Mouse (Mus musculus): ENCODE measurements around the gene Irak2. TPM values are rescaled to one million over a fixed set of nuclear protein-coding genes. Genes with fewer than 3 reads are reported as not detected.
"Not testable (repeated sequence)": the region's sequence is repeated elsewhere in the genome, so short reads cannot be mapped to it uniquely, and the experiment has no call there.

The Irak2 gene
- polyA plus RNA-seq, 1 experiment from 2014 or later: 3.6 TPM

DNA sequence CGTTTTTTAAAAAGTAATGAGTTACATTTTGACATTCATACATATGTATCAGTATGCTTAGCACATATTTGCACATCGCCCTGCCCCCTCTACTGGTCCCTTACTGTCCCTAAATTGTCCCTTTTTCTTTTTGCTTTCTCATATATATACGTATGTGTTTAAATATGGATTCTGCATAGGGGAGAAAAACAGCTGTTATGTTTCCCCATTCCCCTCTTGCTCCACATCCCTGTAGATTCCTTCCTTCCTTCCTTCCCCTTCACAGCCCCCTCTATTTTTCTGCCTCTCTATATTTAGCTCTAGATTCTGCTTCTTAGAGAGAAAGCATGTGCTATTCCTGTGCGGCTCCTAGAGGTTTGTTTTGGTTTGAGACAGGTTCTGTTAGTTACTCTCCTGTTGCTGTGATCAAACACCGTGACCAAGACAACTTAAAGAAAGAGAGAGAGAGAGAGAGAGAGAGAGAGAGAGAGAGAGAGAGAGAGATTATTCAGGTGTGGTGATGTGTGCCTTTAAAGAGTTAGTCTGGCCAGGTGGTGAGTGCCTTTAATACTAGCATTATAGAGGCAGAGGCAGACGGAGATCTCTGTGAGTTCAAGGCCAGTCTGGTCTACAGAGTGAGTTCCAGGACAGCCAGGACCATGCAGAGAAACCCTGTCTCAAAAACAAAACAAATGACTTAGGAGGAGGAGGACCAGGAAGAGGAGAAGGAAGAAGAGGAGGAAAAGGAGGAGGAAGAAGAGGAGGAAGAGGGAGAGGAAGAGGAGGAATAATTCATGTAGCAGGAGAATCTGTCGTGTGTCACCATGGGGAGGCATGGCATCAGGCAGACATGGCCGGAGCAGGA, 21.6 kb downstream of the Irak2 start:
- Histone ChIP-seq H3K27me3 (no peaks in the 10 kb centered on the region), H3K9me3 (no peaks in the 10 kb centered on the region), H3K36me3 (no peaks in the 10 kb centered on the region), H3K4me1 (replicated peaks) (no peaks in the 10 kb centered on the region), H3K9ac (no peak overlapping the region), H3K27ac (replicated peaks) (no peak overlapping the region), H3K4me3 (no peak overlapping the region), H3K4me2 (no peak overlapping the region)
- no peak for ATAC-seq (ENCODE audit: low FRiP score, low read depth)
- WGBS: 77% methylated on average over 8 of the region's 8 CpGs

DNA sequence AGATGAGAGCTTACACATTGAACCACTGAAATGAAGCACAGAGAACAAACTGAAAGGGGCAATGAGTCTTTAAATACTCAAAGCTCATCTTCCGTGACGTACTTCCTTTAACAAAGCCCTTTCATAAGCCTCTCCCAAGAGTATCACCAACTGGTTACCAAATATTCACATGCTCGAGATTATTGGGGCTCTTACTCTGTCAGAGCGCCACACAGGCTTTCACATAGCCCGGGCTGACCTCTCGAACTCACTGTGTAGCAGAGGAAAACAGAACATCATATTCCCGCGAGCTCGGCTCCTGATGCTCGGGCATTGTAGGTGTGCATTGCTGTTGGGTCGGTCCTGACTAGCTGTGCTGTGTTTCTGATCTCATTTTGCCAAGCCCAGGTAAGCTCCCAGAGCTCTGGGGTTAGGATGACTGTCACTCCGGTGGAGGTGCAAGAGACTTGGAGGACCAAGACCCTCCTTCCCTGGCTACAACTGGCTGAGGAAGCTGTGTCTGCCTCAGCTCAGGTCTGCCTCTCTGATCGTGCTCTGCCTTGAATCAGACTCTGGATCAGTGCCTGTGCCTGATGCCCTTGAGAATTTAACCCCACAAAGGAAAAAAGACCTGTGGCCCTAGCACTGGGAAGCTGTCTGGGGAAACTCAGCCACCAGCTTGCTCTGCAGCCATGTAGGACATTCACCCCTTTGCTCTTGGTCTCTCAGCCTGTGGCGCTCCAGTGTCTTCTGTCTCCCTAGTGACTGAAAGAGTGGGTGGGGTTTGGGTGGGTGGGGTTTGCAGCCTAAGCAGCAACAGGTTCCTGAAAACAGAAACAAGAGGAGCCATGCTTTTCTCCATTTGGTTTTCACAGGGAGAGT, 22.5 kb downstream of the Irak2 start:
- no peak for ATAC-seq (ENCODE audit: low FRiP score, low read depth)
- H3K4me1 ChIP-seq (replicated peaks): no peaks in the 10 kb centered on the region
- WGBS: 72% methylated on average over 14 of the region's 14 CpGs
- no peaks in the 10 kb centered on the region for H3K36me3 ChIP-seq
- no peaks in the 10 kb centered on the region for H3K9me3 ChIP-seq
- no peak overlapping the region for H3K4me2 ChIP-seq
- no peak overlapping the region for H3K27ac ChIP-seq (replicated peaks)
- no peak overlapping the region for H3K9ac ChIP-seq
- no peaks in the 10 kb centered on the region for H3K27me3 ChIP-seq
- H3K4me3 ChIP-seq: no peak overlapping the region

DNA sequence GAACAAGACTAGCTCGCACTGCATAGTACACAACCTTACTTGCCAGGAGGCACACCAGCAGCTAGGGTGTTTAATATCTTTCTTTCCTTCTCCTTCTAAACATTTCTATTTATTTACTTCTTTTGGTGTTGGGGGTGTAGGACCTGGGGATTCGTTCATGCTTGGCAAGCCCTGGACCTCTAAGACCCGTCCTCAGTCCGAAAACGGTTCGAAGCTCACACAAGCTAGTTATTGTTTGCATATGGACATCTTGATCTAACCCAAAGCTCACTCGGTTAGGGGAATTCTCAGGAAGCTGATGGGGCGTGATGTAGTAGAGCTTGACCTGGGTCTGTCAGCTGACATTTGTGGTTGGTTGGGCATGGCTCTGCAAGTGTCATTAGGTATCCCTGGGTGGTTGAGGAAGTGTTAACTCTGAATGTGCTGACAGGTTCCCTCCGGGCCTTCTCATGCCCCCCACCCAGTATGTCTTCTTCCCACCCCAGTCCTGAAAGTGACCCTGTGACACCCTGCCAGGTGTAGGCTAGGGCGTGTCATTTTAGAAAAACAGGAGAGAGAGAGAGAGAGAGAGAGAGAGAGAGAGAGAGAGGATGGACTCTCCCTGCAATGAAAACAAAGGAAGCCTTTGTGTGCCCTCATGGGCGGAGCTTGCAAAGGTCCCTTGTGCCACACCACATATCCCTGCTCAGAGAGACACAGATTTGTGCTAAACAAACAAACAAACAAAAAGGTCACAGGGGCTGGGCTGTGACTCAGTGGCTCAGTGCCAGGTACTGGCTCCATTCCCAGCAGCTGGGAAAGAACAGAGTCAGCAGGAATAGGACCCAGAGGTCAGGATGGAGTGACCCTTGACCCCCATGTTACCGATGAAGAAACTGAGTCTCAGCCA, 23.3 kb downstream of the Irak2 start:
- Histone ChIP-seq H3K9me3 (no peaks in the 10 kb centered on the region), H3K4me1 (replicated peaks) (no peaks in the 10 kb centered on the region), H3K4me2 (no peak overlapping the region), H3K27ac (replicated peaks) (no peak overlapping the region), H3K4me3 (no peak overlapping the region), H3K27me3 (no peaks in the 10 kb centered on the region), H3K36me3 (no peaks in the 10 kb centered on the region), H3K9ac (no peak overlapping the region)
- WGBS: 64% methylated on average over 12 of the region's 12 CpGs
- no peak for ATAC-seq (ENCODE audit: low FRiP score, low read depth)

DNA sequence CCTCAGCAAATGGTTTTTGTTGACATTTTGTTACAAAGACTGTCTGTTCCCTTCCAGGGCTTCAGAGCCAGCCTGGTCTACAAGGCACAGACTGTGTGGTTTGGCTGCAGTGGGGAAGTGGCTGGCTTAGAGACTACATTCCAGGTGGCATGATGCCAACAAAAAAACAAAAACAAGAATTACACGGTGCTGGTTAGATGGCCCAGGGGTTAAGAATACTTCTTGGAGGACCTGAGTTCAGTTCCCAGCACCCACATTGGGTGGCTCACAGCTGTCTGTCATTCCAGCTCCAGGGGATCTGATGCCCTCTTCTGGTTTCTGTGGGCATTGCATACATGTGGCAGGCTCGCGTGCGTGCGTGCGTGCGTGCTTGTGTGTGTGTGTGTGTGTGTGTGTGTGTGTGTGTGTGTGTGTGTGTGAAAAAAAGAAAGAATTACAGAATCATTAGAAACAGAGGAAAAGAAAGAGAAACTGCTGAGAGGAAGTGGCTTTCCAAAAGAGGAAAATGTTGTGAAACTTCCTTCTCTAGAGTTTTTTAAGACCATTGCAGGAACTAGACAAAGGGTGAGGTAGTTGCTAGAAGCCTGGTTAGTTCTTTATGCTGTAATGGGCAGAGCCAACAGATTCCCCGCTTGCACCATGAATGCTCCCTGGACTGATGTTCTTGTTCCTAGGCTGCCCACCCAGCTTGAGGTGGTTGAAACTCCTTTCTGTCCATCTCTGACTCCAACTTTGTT, 24.9 kb downstream of the Irak2 start:
- no peaks in the 10 kb centered on the region for H3K4me1 ChIP-seq (replicated peaks)
- H3K27me3 ChIP-seq: no peaks in the 10 kb centered on the region
- no peak overlapping the region for H3K9ac ChIP-seq
- 92% methylated on average over 8 of the region's 8 CpGs for WGBS
- H3K9me3 ChIP-seq: no peaks in the 10 kb centered on the region
- no peaks in the 10 kb centered on the region for H3K36me3 ChIP-seq
- H3K27ac ChIP-seq (replicated peaks): no peak overlapping the region
- H3K4me3 ChIP-seq: no peak overlapping the region
- no peak for ATAC-seq (ENCODE audit: low FRiP score, low read depth)
- H3K4me2 ChIP-seq: no peak overlapping the region

DNA sequence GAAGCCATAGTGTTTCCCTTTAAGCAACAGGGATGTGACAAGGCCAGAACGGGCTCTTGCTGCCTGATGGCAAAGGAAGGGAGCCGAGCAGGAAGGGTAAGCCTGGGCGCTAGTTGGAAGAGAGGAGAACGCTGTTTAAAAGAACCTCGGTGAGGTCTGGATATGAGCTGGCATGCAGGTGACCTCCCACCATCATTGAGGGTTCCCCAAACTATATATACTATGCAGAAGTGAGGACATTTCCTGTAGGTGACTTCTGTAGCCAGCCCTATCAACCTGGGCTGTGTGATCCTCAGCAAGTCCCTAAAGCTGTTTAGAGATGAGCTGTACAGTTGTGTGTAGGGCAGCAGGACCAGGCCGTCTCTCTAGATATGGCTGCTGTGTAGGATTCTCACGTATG, 26.0 kb downstream of the Irak2 start:
- no peak overlapping the region for H3K27ac ChIP-seq (replicated peaks)
- no peaks in the 10 kb centered on the region; the same call in 1 of the 2 replicates for H3K4me1 ChIP-seq (replicated peaks)
- H3K4me2 ChIP-seq: no peak overlapping the region
- no peak overlapping the region for H3K4me3 ChIP-seq
- ATAC-seq (ENCODE audit: low FRiP score, low read depth): no peak
- no peaks in the 10 kb centered on the region for H3K27me3 ChIP-seq
- no peaks in the 10 kb centered on the region for H3K36me3 ChIP-seq
- H3K9ac ChIP-seq: no peak overlapping the region
- WGBS: 97% methylated on average over 7 of the region's 7 CpGs
- no peaks in the 10 kb centered on the region for H3K9me3 ChIP-seq

DNA sequence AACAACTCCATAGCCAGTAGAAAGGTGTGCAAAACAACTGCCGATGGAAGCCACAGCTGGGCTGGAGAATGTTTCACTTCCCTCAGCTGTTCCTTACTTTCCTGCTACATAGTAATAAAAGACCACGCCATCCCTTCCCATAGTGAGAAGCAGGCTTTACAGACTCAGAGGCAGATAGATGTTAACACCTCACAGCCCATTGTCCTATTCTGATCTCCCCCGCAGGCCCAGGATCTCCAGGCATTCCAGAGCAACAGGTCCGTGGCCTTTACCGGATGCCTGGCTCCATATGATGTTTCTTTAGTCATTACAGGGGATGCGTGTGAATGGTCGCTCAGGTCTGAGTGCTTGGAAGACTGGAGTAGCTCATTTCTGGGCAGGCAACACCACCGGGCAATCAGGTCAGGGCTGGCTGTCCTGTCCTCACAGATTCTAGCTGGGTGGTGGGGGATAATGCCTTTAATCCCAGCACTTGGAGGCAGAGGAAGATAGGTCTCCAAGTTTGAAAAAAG, 29.4 kb downstream of the Irak2 start:
- no peaks in the 10 kb centered on the region; the same call in 1 of the 2 replicates for H3K4me1 ChIP-seq (replicated peaks)
- H3K27ac ChIP-seq (replicated peaks): no peak overlapping the region
- no peak overlapping the region for H3K4me3 ChIP-seq
- no peak overlapping the region for H3K9ac ChIP-seq
- no peaks in the 10 kb centered on the region for H3K36me3 ChIP-seq
- no peaks in the 10 kb centered on the region for H3K27me3 ChIP-seq
- no peaks in the 10 kb centered on the region for H3K9me3 ChIP-seq
- no peak for ATAC-seq (ENCODE audit: low FRiP score, low read depth)
- H3K4me2 ChIP-seq: no peak overlapping the region
- 74% methylated on average over 8 of the region's 8 CpGs for WGBS

DNA sequence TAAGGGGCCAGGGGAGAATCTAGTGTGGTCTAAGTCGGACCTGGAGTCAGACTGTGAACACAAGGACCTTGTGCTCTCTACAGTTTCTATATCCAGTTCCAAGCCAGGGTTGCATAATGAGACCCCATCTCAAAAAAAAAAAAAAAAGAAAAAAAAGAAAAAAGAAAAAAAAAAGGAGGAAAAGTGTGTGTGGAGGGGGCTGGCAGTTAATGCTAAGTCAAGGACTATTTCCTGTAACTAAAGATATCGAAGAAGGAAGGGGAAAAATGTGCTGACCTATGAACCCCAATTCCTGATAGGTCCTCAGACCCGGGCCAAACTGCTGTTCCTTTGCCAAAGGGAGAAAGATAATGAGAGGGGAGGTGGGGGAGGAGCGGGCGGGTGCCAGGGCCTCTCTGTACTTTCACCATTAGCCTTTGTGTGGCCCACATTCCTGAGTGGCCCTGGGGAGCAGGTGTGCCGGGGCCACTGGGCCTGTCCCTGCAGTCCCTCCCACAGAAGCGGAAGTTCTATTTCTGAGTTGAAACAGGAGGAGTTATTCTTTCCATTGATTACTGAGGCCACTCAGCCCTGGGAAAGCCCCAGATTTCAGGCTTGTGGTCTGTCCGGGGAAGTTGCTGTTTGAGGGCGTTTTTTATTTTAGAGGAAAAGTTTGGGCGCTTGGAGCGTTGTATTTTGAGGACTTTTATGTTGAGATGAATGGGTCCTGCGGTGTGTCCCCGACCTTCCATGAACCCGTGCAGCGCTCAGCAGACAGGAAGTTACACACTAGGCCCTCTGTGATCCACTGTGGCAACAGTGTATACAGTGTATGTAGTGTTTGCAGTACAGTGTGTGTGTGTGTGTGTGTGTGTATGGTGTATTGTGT, 30.3 kb downstream of the Irak2 start:
- 43% methylated on average over 15 of the region's 15 CpGs for WGBS
- Histone ChIP-seq H3K27me3 (no peaks in the 10 kb centered on the region), H3K4me3 (no peak overlapping the region), H3K27ac (replicated peaks) (no peak overlapping the region), H3K36me3 (no peaks in the 10 kb centered on the region), H3K9me3 (no peaks in the 10 kb centered on the region), H3K9ac (no peak overlapping the region), H3K4me2 (no peak overlapping the region), H3K4me1 (replicated peaks) (no peaks in the 10 kb centered on the region; the same call in 1 of the 2 replicates)
- no peak for ATAC-seq (ENCODE audit: low FRiP score, low read depth)

DNA sequence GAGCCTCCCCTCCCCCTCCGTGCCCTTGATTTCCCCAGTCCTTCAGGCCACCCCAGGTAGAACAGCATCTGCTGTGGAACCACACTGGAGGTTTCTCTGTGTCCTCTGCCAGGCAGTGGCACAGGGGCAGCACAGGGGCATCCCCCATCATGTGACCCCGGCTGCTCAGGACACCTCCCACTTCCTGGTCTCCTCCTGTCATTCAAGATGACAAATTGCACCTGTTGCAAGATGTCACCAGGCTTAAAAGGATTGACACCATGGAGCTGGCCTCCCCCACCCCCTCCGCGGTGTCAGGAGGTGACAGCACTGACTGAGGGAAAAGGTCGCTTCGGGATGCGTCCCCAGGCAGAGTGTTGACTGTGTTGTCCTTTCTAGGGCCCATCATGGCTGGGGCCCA, 31.6 kb downstream of the Irak2 start:
- Histone ChIP-seq H3K9me3 (no peaks in the 10 kb centered on the region), H3K4me2 (no peak overlapping the region), H3K4me1 (replicated peaks) (no peaks in the 10 kb centered on the region; the same call in 1 of the 2 replicates), H3K27ac (replicated peaks) (no peak overlapping the region), H3K36me3 (no peaks in the 10 kb centered on the region), H3K27me3 (no peaks in the 10 kb centered on the region), H3K9ac (no peak overlapping the region), H3K4me3 (no peak overlapping the region)
- ATAC-seq (ENCODE audit: low FRiP score, low read depth): no peak
- 73% methylated on average over 7 of the region's 7 CpGs for WGBS

DNA sequence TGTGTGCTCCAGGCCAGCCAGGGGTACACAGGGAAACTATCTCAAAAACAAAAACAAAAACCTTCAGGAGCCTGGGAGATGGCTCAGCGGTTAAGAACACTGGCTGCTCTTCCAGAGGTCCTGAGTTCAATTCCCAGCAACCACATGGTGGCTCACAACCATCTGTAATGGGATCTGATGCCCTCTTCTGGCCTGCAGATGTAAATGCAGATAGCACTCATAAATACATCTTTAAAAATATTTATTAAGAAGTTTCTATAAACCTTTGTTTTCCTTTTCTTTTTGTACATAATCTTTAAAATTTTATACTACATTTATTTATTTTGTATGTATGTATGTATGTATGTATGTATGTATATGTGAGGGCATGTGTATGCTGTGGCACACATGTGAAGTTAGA, 33.8 kb downstream of the Irak2 start:
- not testable (repeated sequence) for ATAC-seq (ENCODE audit: low FRiP score, low read depth); H3K36me3 ChIP-seq; H3K9me3 ChIP-seq; H3K4me2 ChIP-seq; H3K27ac ChIP-seq (replicated peaks); H3K27me3 ChIP-seq; H3K4me3 ChIP-seq; H3K4me1 ChIP-seq (replicated peaks); H3K9ac ChIP-seq
- WGBS: 91% methylated on average over 1 of the region's 1 CpGs

DNA sequence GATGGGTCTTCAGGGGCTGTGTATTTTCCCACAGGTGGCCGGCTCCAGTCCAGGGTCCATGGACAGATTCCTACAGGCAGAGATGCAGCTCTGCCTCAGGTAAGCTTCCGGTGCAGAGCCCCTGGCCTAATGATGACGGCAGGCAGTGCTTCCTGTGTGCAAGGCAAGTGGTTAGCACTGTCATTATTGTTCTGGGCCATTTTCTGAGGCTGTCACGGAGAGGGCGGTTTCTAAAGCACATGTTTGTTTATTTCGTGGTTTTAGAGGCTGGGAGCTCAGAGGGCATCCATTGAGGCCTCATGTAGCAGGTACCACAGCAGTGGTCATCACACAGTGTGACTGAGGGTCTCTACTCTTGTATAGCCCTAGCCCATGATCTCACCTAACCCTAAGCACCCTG, 34.7 kb downstream of the Irak2 start:
- ATAC-seq (ENCODE audit: low FRiP score, low read depth): no peak
- H3K4me2 ChIP-seq: no peak overlapping the region
- WGBS: 85% methylated on average over 6 of the region's 6 CpGs

More for the DNA sequence above, 34.7 kb downstream of the Irak2 start:
- H3K36me3 ChIP-seq: no peaks in the 10 kb centered on the region
- no peak overlapping the region for H3K9ac ChIP-seq
- no peaks in the 10 kb centered on the region for H3K27me3 ChIP-seq
- H3K27ac ChIP-seq (replicated peaks): no peak overlapping the region
- H3K9me3 ChIP-seq: no peaks in the 10 kb centered on the region
- no peaks in the 10 kb centered on the region; the same call in 1 of the 2 replicates for H3K4me1 ChIP-seq (replicated peaks)
- H3K4me3 ChIP-seq: no peak overlapping the region
